Mouse (Mus musculus) cerebellum, adult 2 months (tissue): ENCODE results near the gene Tspyl3.

ENCODE experiments used
- CTCF ChIP-seq: fragments of 200-500 bp; IDR thresholded peaks from 2 replicates; pipeline ENCODE4 v1.5.1; 2011; ENCODE audit warnings: low read depth, mild to moderate bottlenecking, control low read depth, low read length, moderate library complexity, borderline replicate concordance; ENCODE audit not compliant: insufficient read depth
- POLR2A ChIP-seq: fragments of 200-500 bp; IDR thresholded peaks from 2 replicates; pipeline ENCODE4 v1.6.1; 2011; ENCODE audit warnings: low read length, control low read depth, borderline replicate concordance; ENCODE audit not compliant: insufficient read depth

GRCm38 (mm10) chr2:153191242-153191641 is 34.0 kb downstream of the Tspyl3 start:
- TF ChIP-seq CTCF = no peak
- TF ChIP-seq POLR2A = no peak
